Mouse (Mus musculus) megakaryocyte progenitor cell, adult 5-6 weeks (primary cell): ENCODE measurements at regions not wholly inside any gene's neighbourhood (a gene's known extent, or its start where the extent isn't known, plus 50 kb on each side); places are given as distances from the start of the nearest gene placed in this dataset.
"Not testable (repeated sequence)": the region's sequence is repeated elsewhere in the genome, so short reads cannot be mapped to it uniquely, and the experiment has no call there.

Experiments used
- ATAC-seq: replicated peaks from 2 replicates; pipeline ENCODE4 v1.8.0; 2016; ENCODE audit warnings: mild to moderate bottlenecking, moderate TSS enrichment, inconsistent platforms; ENCODE audit not compliant: poor library complexity

DNA sequence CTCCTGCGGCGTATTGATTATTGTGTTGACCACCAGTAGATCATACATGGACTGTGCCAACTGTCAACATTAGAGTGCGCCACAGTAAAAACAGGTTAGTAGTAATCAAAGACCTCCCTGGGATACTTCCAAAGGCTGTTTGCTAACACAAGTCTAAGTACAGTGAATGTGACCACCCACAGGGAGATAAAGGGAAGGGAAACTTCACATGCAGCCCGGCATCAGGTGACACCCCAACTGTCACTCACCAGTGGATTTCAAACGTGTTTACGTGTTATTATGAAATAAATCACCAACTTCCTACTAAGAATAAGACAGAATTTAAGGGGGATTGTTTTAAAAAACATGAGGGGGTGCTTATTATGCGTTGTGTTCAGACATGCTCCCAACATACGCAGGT lies 262.5 kb upstream of the Smim15 start:
- ATAC-seq = peak; percentile 87

DNA sequence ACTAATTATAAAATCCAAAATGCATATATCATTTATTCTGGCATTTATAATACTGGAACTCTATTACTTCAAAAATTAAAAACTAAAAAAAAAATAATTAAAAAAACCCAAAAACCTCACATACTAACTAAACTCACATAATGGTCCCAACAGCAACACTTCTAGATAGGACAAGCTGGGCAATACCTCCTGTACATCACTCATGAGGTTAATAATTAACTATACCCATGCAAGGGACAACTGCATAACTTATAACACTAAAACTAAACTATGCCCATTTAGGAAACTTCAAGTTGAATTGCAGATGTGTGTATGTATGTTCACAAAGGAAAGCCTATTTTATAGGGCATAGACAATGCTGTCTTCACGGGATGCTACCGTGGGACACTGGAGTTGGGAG lies 263.0 kb upstream of the Smim15 start:
- no peak for ATAC-seq

DNA sequence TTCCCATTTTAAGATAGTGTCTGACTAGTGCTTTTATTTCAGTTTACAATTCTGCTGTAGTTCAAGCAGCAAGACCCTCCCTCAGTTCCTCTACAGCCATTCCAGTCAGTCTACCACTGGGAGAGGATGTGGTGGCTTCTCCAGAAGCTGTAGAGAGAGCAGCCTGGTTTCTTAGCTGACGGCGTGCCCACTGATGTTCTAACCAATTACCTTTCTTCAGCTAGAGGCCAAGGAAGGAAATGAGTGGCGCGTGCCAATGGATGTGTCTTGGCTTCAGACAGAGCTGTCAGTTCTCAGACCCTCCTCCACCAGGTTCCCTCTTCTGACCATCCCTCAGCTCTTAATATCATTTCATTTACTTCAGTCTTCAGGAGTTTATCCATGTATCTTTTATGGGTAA lies 264.7 kb upstream of the Smim15 start:
- peak; percentile 38; the same call in 1 of the 2 replicates for ATAC-seq

DNA sequence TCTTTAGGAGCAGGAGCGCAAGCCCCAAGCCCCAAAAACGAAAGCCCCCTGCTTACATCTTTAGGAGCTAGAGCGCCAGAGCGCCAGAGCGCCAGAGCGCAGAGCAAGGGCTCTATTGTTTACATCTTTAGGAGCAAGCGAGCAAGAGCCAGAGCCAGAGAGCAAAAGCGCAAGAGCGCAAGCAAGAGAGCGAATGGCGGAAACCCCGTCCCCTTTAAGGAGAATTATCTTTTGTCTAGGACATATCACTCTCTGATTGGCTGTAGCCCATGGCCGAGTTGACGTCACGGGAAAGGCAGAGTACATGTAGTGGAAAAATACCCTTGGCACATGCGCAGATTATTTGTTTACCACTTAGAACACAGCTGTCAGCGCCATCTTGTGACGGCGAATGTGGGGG lies 269.7 kb upstream of the Smim15 start:
- not testable (repeated sequence) for ATAC-seq

DNA sequence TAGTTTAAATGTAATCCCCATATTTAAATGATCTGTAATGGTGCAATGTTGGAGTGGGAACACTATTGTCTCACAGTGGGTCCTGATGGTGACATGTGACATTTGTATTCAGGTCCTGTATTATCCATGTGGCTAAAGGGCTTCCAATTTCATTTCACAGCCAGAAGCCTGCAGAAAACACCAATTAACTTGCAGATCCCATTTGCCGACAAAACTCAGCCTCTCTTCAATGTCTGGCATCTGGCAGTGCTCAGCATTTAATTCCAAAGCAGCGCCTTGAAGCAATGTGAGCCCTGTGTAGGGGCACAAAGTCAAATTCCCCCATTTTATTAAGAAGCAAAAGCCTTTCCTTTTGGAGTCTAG lies 277.0 kb upstream of the Smim15 start:
- ATAC-seq = no peak

DNA sequence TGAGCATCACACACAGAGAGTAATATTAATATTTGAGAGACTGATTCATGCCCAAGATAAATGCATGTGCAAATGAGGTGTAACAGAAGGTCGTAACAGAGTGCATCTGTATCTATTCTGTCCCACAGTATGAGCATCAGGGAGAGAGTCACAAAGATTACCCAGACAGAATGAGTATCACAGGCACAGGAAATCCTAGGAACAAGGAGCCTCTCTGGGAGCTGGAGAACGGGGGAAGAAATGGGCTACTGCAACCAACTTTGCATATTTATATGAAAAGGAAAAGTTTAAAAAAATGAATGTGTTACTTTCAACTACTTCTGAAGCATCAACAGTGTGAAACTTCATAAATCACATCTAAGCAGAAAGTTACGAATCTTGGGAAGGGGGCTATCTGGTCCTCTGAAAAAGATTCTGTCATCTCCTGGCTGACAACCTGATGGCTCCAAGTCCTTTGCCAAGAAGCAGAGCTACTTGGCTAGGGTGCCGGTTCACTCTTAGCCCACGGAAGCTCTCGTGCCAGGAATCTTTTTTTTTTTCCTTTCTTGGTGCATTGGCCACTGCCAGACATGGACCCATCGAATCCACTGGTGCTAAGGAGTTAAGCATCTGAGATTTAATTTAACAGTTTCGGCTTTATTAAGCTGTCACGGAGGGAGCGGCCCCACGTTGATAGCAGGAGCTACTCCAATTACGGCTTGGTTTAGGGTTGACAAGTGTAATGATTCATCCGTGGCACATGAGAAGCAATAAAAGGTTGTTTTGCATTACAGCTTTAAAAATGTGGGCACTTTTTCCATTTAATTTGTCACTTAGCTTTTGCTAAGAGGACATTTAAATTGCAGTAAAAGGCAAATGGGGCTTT lies 277.6 kb upstream of the Smim15 start:
- ATAC-seq = no peak

DNA sequence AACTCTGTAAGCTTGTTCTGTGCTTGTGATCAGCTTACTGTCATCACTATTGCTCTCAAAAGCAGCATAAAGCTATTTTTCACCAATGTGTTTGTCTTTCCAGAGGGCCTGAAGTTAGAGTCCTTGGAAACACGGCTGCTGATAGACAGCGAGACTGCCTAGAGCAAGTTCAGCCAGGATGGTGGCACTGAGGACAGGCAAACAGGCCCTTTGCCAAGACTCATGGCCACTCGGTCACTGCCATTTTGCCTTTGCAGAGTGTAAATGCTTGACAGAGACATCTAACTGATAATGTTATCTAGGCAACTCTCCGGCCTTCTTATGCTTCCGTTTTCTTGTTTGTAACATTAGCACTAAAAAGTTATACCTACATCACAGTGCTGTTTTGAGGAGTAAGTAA lies 280.3 kb upstream of the Smim15 start:
- ATAC-seq = no peak

DNA sequence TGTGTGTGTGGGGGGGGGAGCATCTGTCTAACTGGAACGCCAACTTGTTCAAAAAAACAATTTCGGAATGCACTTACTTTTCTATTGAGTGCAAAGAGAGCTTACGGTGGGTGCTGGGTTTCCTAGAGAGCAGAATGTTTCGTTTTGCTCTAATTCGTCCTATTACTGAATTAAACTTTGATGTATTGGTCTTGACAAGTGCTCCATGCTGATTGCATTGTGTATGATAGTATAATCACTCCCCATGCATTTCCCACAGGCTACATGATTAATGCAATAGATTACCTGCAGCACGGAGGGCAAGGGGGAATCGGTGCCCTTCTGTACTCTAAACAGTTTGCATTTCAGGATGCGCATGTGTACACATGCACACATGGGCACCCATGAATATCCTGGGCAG lies 283.7 kb upstream of the Smim15 start:
- no peak for ATAC-seq

DNA sequence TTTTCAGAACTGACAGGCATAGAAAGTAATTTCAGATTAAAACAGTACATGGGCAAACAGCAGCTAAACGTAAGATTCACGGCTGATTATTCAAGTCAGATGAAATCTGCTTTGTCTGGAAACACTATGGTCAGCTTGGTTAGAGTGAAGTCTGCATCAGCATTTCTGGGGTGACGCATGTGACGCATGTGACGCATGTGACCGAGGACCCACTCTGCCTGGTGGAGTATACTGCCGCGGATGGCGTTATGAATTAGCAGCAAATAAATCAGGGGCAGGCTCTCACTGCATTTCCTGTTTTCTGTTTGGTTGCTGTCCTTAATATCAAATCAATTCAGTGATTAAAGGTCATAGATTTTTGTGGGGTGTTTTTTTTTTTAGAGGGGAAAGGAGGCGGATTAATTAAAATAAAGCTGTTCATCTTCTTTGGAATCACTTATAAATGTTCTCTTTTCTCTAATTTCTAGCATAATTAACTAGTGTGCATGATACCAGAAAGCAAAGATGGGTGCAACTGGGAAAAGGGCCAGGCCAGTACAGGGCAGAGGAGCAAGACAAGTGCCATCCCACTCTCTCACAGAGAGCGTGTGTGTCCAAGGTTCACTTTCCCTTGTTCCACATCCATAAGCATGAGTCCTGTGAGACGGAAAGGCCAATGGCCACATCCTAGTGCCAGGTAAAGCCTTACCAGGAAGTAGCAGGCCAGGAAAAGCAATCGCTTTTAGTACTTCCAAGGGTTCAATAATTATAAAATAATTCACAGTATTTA lies 285.7 kb upstream of the Smim15 start:
- ATAC-seq = no peak

DNA sequence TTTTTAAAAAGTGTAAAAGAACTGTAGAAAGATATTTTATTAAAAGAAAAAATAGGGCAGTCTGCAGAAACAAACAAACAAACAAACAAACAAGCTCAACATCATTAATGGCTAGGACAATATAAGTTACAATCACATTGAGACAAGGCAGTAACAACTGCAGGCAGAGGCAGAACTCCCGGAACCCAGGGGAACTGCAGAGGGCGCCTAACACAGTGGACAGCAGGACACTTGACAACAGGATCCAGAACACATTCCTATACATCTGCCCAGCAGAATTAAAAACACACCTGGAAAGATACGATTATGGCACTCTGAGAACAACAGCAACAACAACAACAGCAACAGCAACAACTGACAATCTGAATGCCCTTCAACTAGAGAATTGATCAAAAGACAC lies 291.5 kb upstream of the Smim15 start:
- ATAC-seq = no peak

DNA sequence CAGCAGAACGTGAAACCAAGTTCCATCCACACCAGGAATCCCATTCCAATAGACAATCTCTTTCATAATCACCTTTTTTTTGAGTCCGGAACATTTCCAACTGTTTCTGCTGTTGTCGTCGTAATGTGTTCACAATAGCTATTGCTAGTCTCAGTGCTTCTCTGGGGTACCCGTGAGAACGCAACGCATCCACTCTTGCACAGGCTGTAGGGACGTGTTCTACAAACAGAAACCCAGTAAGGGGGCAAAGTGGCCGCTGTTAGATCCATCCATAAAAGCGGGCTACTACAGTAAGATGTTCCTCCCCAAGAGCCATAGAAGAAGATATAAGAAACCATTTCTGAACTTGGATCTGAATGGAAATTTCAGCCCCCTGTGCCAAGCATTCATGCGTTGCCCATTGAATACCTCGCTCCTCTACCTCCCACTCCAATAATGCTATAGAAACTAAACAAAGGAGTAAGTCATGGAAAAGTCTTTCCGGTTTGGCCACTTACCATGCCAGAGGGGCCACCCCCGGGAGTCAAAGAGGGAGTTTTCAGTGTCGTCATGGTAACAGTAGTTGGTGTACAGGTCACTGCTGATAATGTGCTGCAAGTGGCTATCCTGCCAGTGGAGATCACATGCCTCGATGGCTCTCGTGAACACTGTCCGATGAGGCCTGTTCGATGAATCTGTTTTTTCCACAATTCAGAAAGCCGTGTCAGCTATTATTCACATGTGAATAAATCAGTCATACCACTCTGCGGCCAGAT lies 300.6 kb upstream of the Smim15 start:
- ATAC-seq = no peak

DNA sequence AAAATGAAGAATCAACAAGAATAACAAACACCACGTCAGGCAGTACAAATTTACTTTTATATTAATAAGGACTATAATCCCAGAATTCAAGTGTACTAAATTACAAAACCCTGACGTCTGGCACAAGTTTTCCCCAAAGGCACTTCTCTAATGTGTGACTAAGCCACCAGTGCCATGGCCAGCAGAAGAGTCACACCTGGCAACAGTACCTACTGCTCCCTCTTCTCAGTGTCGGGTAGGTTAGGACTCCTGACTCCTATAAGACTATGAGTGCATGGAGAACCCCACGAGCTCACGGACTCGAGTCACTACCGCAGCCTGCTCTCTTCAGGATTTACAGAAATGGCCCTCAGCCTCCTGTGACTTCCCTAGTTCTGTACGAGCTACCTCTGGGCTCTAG lies 307.7 kb upstream of the Smim15 start:
- ATAC-seq = no peak

DNA sequence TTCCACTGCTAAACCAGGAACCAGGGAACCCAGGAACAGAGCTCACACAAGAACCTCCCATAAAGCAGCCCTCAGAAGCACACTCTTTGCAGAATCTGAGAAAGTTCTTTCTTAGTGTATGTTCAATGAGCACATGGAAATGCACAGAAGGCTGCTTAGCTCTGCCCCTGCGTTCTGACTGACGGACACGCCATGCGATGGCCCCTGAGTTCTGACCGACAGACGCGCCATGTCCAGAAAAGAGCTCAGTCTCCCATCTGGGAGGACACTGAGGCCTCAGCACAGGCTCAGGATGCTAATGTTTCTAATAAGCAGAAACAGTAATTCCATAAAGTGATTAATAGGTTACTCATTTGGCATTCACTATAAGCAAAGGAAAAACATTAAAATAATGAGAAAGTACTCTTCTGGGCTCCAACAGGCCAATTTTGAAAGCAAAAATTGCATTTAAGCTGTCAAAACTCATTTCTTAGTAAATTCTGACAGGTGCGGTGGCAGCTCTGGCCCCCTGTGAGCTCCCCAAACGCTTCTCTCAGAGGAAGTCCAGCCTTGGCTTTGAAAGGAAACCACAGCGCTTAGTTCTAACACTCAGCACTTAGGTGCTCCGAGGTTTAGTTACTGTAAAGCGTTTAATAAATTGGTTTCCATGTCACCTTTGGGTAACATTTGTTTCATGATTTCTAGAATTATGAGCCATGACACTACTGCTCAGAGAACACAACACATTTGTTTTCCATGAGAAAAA lies 309.9 kb upstream of the Smim15 start:
- no peak for ATAC-seq

DNA sequence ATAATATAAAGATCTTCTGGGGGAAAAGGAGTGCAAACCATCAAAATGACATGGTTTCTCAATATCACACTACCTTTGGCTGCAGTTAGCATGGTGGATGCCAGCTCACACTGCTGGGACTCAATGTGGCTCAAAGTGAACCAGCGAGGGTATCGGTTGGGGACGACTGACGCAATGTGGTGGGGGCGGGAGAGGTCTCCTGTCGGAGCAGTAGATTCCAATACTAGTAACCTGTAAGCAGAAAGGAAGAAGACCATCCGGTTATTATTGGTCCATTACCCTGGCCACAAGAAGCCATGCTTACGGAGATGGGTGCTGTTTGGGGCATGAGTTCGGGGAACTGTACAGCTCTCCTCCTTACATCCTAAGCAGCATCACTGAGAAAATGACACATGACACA lies 313.3 kb upstream of the Smim15 start:
- no peak for ATAC-seq

DNA sequence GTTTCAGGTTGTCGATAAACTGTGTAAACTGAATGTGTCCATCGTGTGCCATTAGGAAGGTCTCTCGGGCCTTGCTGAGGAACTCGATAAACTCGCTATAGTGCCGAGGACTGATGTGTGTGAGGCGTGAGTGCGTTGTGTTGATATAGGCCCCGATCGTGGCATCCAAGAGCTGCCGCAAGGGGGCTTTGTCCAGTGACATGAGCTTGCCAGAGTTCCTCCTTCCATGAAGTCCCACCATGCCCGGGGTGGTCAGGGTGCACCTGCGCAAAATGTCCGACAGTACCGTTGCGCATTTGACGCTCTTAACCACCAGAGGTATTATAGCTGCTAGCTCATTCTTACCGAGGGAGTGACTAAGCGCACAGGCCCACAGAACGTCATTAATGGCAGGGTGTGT lies 317.8 kb upstream of the Smim15 start:
- no peak for ATAC-seq

DNA sequence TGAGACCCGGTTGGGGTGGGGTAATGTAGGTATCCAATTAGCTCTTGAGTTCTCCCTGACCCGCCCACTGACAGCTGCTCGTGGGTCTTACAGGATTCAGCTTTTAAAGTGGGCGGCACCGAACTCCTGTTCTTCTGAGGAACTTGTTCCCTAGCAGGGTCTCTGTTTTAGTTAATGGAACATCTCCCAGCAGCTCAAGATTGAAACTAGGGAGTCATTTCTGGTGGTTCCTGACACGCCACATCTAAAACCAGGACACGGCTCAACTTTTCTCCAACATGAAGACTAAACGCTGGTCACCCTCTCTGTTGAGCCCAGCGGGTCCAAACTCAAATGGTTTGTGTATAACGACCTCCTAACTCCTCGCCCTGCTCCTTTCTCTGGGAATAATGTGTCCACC lies 322.3 kb upstream of the Smim15 start:
- no peak for ATAC-seq

DNA sequence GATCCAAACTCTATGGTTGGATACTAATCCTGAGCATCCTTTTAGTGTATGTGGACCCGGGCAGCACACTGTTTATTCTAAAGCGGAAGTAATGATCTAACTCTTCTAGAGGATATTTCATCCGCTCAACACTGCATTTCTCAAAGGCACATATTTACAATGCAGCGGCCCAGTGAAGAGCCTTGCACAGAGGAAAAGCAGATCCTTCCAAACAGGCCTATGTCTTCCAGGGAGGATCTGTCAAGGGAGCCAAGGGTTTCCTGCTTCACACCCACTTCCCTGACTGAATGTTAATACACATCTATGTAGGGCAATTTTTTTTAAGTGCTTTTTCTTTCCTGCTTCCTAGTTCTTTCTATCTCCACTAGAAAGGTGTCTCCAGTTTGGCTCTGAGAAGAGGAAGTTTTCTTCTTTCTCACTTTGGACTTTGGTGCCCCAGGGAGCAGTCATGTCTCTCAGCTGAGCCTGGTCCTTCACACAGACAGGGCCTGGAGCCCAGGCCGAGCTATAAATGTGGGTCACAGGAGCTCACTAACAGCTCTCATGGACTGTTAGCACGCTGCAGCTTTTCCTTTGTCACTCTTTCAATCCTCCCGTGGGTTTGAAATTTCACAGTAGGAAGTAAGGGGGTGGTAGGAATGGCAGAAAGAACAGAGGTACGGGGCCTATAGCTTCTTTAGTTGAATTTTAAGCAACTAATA lies 323.2 kb upstream of the Smim15 start:
- no peak for ATAC-seq

DNA sequence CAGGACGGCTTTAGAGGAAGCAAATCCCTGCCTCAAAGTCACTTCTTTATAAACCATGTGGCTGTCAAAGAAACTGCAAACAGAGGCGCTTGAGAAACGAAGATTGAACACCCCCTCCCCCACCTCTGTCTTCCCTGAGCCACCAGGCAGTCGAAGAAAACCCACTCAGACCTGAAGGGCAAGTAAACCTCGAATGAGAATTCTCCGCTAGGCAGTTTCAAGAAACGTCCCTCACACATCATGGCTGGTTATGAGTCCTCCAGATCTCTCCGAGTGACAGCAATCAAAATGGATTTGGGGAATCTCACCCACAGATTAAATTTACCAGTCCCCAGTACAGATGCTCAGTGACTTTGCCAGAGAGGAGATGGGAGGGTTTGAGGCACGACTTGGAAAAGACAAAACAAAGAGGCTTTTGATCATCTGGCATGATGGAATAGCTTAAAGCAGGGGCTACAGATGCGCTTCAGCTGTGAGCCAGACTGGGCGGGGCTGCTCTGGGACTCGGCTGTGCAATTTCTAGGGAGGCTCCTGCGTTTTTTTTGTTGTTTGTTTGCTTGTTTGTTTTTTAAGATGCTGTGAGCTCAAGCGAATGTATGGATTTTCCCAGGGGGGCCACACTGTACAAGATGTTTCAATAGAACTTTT lies 325.1 kb upstream of the Smim15 start:
- ATAC-seq = no peak

DNA sequence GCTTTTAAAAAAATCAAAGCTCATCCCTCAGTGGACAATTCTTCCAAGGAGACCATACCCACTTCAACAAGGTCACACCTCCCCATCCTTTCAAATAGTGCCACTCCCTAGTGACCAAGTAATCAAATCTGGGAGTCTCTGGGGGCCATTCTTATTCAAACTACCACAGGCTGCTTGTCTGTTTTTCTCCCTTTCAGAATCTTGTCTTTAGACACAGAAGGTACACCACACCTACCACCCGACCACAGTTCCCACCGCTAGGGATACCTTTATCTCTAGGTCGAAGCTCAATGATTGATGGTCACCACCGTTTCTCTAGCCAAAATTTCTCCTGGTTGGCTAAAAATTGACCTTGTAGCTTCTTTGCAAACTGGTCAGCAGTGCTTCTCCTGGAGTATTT lies 328.6 kb upstream of the Smim15 start:
- no peak for ATAC-seq

DNA sequence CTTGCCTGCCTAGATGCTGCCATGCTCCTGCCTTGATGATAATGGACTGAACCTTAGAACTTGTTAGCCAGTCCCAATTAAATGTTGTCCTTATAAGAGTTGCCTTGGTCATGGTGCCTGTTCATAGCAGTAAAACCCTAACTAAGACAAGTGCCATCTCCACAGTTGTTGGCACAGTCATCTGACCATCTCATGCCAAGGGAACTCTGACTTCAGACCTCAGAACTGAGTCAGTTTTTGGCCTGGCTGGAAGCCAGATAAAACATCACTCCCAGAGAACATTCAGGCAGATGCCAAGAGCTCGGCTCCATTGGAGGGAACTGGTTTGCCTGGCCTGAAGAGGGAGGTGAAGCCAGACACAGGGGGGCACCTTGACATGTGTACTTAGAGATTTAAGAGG lies 330.2 kb upstream of the Smim15 start:
- ATAC-seq = no peak
